Mouse (Mus musculus) small intestine, adult 2 months (tissue): ENCODE results near the gene Ublcp1.

Source experiments
- CTCF ChIP-seq: fragments of 200-500 bp; IDR thresholded peaks from 2 replicates; pipeline ENCODE4 v1.5.1; 2012; ENCODE audit warnings: low read depth, mild to moderate bottlenecking, control low read depth, inconsistent platforms, low read length, moderate library complexity, mixed read lengths; ENCODE audit not compliant: insufficient replicate concordance, insufficient read length; ENCODE audit errors: extremely low read depth
- POLR2A ChIP-seq: fragments of 200-500 bp; IDR thresholded peaks from 2 replicates; pipeline ENCODE4 v1.6.1; 2012; ENCODE audit warnings: low read depth, mild to moderate bottlenecking, control low read depth, inconsistent platforms, low read length, moderate library complexity

DNA sequence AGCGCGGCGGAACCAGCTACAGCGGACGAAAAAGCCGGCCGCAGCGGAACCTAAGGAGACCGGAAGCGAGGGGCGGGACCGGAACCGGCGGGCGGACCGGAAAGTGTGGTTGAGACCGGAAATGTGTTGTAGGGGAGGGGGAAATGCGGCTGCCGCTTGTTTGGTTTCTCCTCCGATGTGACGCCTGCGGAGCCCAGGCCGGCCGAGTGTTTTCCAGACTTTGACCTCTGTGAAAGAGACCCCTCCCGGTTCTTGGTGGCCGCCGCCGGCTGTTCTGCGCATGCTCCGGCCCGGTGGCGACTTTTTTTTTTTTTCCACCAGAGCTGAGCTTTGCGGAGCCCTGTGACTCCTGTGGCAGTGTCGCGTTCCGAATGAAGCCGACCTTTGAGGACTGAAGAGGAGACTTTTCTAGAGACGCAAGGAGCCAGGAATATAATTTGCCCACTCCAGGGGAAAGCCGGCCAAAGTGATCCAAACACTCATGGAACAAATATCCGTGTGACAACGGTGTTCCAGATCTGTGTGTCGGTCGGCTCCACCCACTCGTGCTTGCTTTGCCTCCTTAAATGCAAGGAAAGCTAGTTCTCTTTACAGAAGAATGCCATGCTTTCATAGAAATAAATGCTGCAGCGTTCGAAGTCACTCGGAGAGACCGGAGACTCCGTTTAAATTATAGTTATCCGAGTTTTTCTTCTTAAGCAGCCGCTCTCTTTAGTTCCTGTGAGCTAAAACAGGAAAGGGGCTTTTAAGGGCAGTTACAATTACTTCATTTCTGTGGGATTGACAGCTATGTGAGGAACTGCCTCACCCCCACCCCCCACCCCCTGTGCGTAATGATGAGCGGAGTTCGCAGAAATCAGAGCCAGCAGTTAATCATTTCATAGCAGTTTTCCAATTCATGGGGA is at the start of gene Ublcp1:
- TF ChIP-seq POLR2A = peak; percentile 85; the same call in 1 of the 2 replicates
- no peak for TF ChIP-seq CTCF
